Mouse (Mus musculus): Measurements from ENCODE around the gene Pnpt1. TPM values are rescaled to one million over a fixed set of nuclear protein-coding genes. Genes with fewer than 3 reads are reported as not detected.

The Pnpt1 gene
- total and polyA plus RNA-seq, 2 experiments, result 12.6 to 32.0 TPM

- Histone ChIP-seq H3K4me1 (ENCODE audit: control insufficient read depth, insufficient read depth, low read length) (no peaks in the 10 kb centered on the region), H3K27me3 (ENCODE audit: control insufficient read depth, insufficient read depth, low read length) (no peaks in the 10 kb centered on the region), H3K4me3 (ENCODE audit: insufficient read depth, low read depth, low read length) (no peak overlapping the region), H3K36me3 (ENCODE audit: control insufficient read depth, insufficient read depth, low read length) (peaks cover 34% of the 10 kb centered on the region), H3K27ac (replicated peaks; ENCODE audit: insufficient read depth, low read depth, low read length) (no peak overlapping the region), H3K79me2 (ENCODE audit: control insufficient read depth, insufficient read depth, low read length) (no peaks in the 10 kb centered on the region), H3K9ac (ENCODE audit: low read depth, low read length) (no peak overlapping the region)
- 88% methylated on average over 2 of the region's 2 CpGs for WGBS
- peak; percentile 15 for DNase-seq (ENCODE audit: extremely low read depth, low read depth, low spot score)
- no peak for TF ChIP-seq CTCF (IDR thresholded peaks at IDR 0.05; ENCODE audit: low read depth, low read length)
- TF ChIP-seq POLR2A (IDR thresholded peaks at IDR 0.05; ENCODE audit: extremely low read depth, insufficient read depth, low read length), result no peak
Observed at GRCm38 (mm10) chr11:29148901-29149300, 18.4 kb downstream of the Pnpt1 start.

GRCm38 (mm10) chr11:29163569-29163968 is 33.0 kb downstream of the Pnpt1 start:
- 93% methylated on average over 4 of the region's 4 CpGs for WGBS

GRCm38 (mm10) chr11:29171959-29172391 is 41.4 kb downstream of the Pnpt1 start:
- peak; percentile 90 for DNase-seq (ENCODE audit: extremely low read depth, low read depth, low spot score)
- TF ChIP-seq CTCF (IDR thresholded peaks at IDR 0.05; ENCODE audit: low read depth, low read length) (no peak), POLR2A (IDR thresholded peaks at IDR 0.05; ENCODE audit: extremely low read depth, insufficient read depth, low read length) (peak; percentile 61)
- Histone ChIP-seq H3K36me3 (ENCODE audit: control insufficient read depth, insufficient read depth, low read length) (no peaks in the 10 kb centered on the region), H3K27ac (replicated peaks; ENCODE audit: insufficient read depth, low read depth, low read length) (peak overlapping the region; percentile 32), H3K4me1 (ENCODE audit: control insufficient read depth, insufficient read depth, low read length) (peaks cover 1% of the 10 kb centered on the region; the same call in 1 of the 2 replicates), H3K79me2 (ENCODE audit: control insufficient read depth, insufficient read depth, low read length) (peaks cover 3% of the 10 kb centered on the region; the same call in 1 of the 2 replicates), H3K27me3 (ENCODE audit: control insufficient read depth, insufficient read depth, low read length) (no peaks in the 10 kb centered on the region), H3K4me3 (ENCODE audit: insufficient read depth, low read depth, low read length) (peak overlapping the region; percentile 98), H3K9ac (ENCODE audit: low read depth, low read length) (peak overlapping the region; percentile 59)
- WGBS, result under 1% methylated on average over 34 of the region's 34 CpGs

More at GRCm38 (mm10) chr11:29163569-29163968, 33.0 kb downstream of the Pnpt1 start:
- H3K27me3 ChIP-seq (ENCODE audit: control insufficient read depth, insufficient read depth, low read length), result no peaks in the 10 kb centered on the region
- H3K79me2 ChIP-seq (ENCODE audit: control insufficient read depth, insufficient read depth, low read length), result no peaks in the 10 kb centered on the region
- H3K27ac ChIP-seq (replicated peaks; ENCODE audit: insufficient read depth, low read depth, low read length), result no peak overlapping the region
- H3K4me3 ChIP-seq (ENCODE audit: insufficient read depth, low read depth, low read length), result no peak overlapping the region
- no peaks in the 10 kb centered on the region for H3K4me1 ChIP-seq (ENCODE audit: control insufficient read depth, insufficient read depth, low read length)
- DNase-seq (ENCODE audit: extremely low read depth, low read depth, low spot score), result no peak
- H3K9ac ChIP-seq (ENCODE audit: low read depth, low read length), result no peak overlapping the region
- H3K36me3 ChIP-seq (ENCODE audit: control insufficient read depth, insufficient read depth, low read length), result peaks cover 23% of the 10 kb centered on the region
- no peak for TF ChIP-seq CTCF (IDR thresholded peaks at IDR 0.05; ENCODE audit: low read depth, low read length)
- no peak for TF ChIP-seq POLR2A (IDR thresholded peaks at IDR 0.05; ENCODE audit: extremely low read depth, insufficient read depth, low read length)

GRCm38 (mm10) chr11:29172563-29173124 is 42.1 kb downstream of the Pnpt1 start, which contains the start of gene Ppp4r3b:
TSS of gene Ppp4r3b (plus strand) at chr11:29172890.
- DNase-seq (ENCODE audit: extremely low read depth, low read depth, low spot score), result peak; percentile 93
- H3K9ac ChIP-seq (ENCODE audit: low read depth, low read length), result peak within 1 kb of the TSS; percentile 89
- H3K36me3 ChIP-seq (ENCODE audit: control insufficient read depth, insufficient read depth, low read length), result no peaks in the 10 kb centered on the region
- H3K79me2 ChIP-seq (ENCODE audit: control insufficient read depth, insufficient read depth, low read length), result peaks cover 3% of the 10 kb centered on the region; the same call in 1 of the 2 replicates
- no peaks in the 10 kb centered on the region for H3K27me3 ChIP-seq (ENCODE audit: control insufficient read depth, insufficient read depth, low read length)
- H3K4me1 ChIP-seq (ENCODE audit: control insufficient read depth, insufficient read depth, low read length), result peaks cover 1% of the 10 kb centered on the region; the same call in 1 of the 2 replicates
- no peak for TF ChIP-seq CTCF (IDR thresholded peaks at IDR 0.05; ENCODE audit: low read depth, low read length)
- TF ChIP-seq POLR2A (IDR thresholded peaks at IDR 0.05; ENCODE audit: extremely low read depth, insufficient read depth, low read length), result peak; percentile 61; the same call in 1 of the 2 replicates
- under 1% methylated on average over 50 of the region's 50 CpGs for WGBS
- H3K27ac ChIP-seq (replicated peaks; ENCODE audit: insufficient read depth, low read depth, low read length), result peak within 1 kb of the TSS; percentile 72
- peak within 1 kb of the TSS; percentile 98 for H3K4me3 ChIP-seq (ENCODE audit: insufficient read depth, low read depth, low read length)

GRCm38 (mm10) chr11:29173125-29173631 is 42.6 kb downstream of the Pnpt1 start:
- whole genome bisulfite sequencing, result under 1% methylated on average over 38 of the region's 38 CpGs
- Histone ChIP-seq H3K9ac (ENCODE audit: low read depth, low read length) (peak overlapping the region; percentile 89), H3K79me2 (ENCODE audit: control insufficient read depth, insufficient read depth, low read length) (peaks cover 3% of the 10 kb centered on the region; the same call in 1 of the 2 replicates), H3K4me3 (ENCODE audit: insufficient read depth, low read depth, low read length) (peak overlapping the region; percentile 98), H3K27me3 (ENCODE audit: control insufficient read depth, insufficient read depth, low read length) (no peaks in the 10 kb centered on the region), H3K4me1 (ENCODE audit: control insufficient read depth, insufficient read depth, low read length) (peaks cover 1% of the 10 kb centered on the region; the same call in 1 of the 2 replicates), H3K36me3 (ENCODE audit: control insufficient read depth, insufficient read depth, low read length) (no peaks in the 10 kb centered on the region), H3K27ac (replicated peaks; ENCODE audit: insufficient read depth, low read depth, low read length) (peak overlapping the region; percentile 72)
- peak; percentile 57 for TF ChIP-seq CTCF (IDR thresholded peaks at IDR 0.05; ENCODE audit: low read depth, low read length)
- no peak for TF ChIP-seq POLR2A (IDR thresholded peaks at IDR 0.05; ENCODE audit: extremely low read depth, insufficient read depth, low read length)
- peak; percentile 58 for DNase-seq (ENCODE audit: extremely low read depth, low read depth, low spot score)

Data from liver, adult 2 months (tissue).